Mouse (Mus musculus) E14TG2a.4 (cell line): Measurements from ENCODE around the gene Ryr2.

Experiments used
- CTCF ChIP-seq: conservative IDR thresholded peaks from 2 replicates; pipeline ENCODE4 v1.5.1; 2014; ENCODE audit warnings: low read length
- NANOG ChIP-seq: IDR thresholded peaks from 2 replicates; pipeline ENCODE4 v1.6.1; 2014; ENCODE audit warnings: borderline replicate concordance, low read length, mixed read lengths
- POU5F1 ChIP-seq: IDR thresholded peaks from 2 replicates; pipeline ENCODE4 v1.6.1; 2014; ENCODE audit warnings: low read length, borderline replicate concordance

- no peak for TF ChIP-seq POU5F1
- TF ChIP-seq CTCF: no peak
- TF ChIP-seq NANOG: no peak
Measured at GRCm38 (mm10) chr13:12133549-12133948, 26.8 kb upstream of the Ryr2 start.
